Mouse (Mus musculus) cerebellum, adult 2 months (tissue): ENCODE measurements around the gene Urad.

Source experiments
- CTCF ChIP-seq: fragments of 200-500 bp; IDR thresholded peaks from 2 replicates; pipeline ENCODE4 v1.5.1; 2011; ENCODE audit warnings: low read depth, mild to moderate bottlenecking, control low read depth, low read length, moderate library complexity, borderline replicate concordance; ENCODE audit not compliant: insufficient read depth
- POLR2A ChIP-seq: fragments of 200-500 bp; IDR thresholded peaks from 2 replicates; pipeline ENCODE4 v1.6.1; 2011; ENCODE audit warnings: low read length, control low read depth, borderline replicate concordance; ENCODE audit not compliant: insufficient read depth

DNA sequence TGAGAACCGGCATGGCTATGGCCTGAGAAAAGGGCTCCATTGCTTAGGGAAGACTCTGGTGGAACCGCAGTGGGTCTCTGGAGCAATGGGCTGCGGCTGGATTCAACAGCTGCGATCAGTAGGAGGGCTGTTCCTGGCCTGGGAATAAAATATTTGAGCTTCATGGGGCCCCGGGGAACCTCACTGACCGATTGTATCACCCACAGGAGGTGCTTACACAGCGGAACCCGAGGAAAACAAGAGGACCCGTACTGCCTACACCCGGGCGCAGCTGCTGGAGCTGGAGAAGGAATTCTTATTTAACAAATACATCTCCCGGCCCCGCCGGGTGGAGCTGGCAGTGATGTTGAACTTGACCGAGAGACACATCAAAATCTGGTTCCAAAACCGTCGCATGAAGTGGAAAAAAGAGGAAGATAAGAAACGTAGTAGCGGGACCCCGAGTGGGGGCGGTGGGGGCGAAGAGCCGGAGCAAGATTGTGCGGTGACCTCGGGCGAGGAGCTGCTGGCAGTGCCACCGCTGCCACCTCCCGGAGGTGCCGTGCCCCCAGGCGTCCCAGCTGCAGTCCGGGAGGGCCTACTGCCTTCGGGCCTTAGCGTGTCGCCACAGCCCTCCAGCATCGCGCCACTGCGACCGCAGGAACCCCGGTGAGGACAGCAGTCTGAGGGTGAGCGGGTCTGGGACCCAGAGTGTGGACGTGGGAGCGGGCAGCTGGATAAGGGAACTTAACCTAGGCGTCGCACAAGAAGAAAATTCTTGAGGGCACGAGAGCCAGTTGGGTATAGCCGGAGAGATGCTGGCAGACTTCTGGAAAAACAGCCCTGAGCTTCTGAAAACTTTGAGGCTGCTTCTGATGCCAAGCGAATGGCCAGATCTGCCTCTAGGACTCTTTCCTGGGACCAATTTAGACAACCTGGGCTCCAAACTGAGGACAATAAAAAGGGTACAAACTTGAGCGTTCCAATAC, 47.8 kb downstream of the Urad start:
- TF ChIP-seq POLR2A (no peak), CTCF (no peak)
